ENCODE assay signal across 8 mouse cellular contexts in the genomic region with DNA sequence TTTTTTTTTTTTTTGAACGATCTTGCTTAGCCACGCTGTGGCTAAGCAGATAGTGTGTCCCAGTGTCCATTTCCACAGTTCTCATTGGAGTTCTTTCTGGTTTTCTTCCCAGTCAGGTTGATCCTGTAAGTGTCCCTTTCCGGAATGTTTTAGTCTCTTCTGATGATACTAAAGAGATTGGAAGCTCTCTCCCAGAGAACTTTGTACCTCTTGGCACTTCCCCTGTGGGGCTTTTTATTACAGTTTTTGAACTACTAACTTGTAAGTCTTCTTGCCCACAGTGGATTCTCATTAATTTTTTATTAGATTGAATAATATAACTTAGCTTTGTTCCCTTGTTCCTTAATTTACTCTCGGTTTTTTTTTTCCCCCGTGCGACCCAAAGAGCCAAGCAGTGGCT. TPM values are rescaled to one million over a fixed set of nuclear protein-coding genes. Genes with fewer than 3 reads are reported as not detected.
DNase-seq lines count a peak whose midpoint lies in the region; ATAC-seq lines count a peak whose summit lies in the region.

No protein-coding gene starts in this region.

- WGBS in kidney, embryonic 14.5 days, result 45% methylated on average over 6 of the region's 6 CpGs
- 61% methylated on average over 6 of the region's 6 CpGs for WGBS in embryonic facial prominence, embryonic 10.5 days
- WGBS in hindbrain, embryonic 16.5 days, result 43% methylated on average over 6 of the region's 6 CpGs
- 47% methylated on average over 6 of the region's 6 CpGs for WGBS in midbrain, embryonic 16.5 days

- H3K36me3 ChIP-seq in kidney, embryonic 14.5 days (ENCODE audit: control insufficient read depth, insufficient read depth, low read length), result no peaks in the 10 kb centered on the region
- H3K36me3 ChIP-seq in embryonic facial prominence, embryonic 10.5 days (replicated peaks), result no peaks in the 10 kb centered on the region; the same call in 1 of the 2 replicates
- H3K36me3 ChIP-seq in hindbrain, embryonic 16.5 days (ENCODE audit: control insufficient read depth, insufficient read depth, low read length), result no peaks in the 10 kb centered on the region
- H3K36me3 ChIP-seq in midbrain, embryonic 16.5 days (ENCODE audit: control insufficient read depth, insufficient read depth, low read length), result no peaks in the 10 kb centered on the region

- no peak for DNase-seq in kidney, postnatal 10 days
- no peak for DNase-seq in embryonic facial prominence, embryonic 10.5 days (ENCODE audit: low spot score)
- DNase-seq in layer of hippocampus, postnatal 36 days, result no peak
- DNase-seq in ovary, postnatal 10 days (ENCODE audit: low spot score), result no peak
- DNase-seq in ovary, postnatal 36 days (ENCODE audit: low spot score), result no peak

- H3K4me1 ChIP-seq in kidney, embryonic 14.5 days (ENCODE audit: control insufficient read depth, insufficient read depth, low read length), result peaks cover 13% of the 10 kb centered on the region
- peaks cover 15% of the 10 kb centered on the region for H3K4me1 ChIP-seq in embryonic facial prominence, embryonic 10.5 days
- peaks cover 18% of the 10 kb centered on the region for H3K4me1 ChIP-seq in hindbrain, embryonic 16.5 days (ENCODE audit: control insufficient read depth, insufficient read depth, low read depth, low read length)
- H3K4me1 ChIP-seq in midbrain, embryonic 16.5 days (ENCODE audit: control insufficient read depth, insufficient read depth, low read length), result peaks cover 23% of the 10 kb centered on the region

- peak overlapping the region; percentile 62 for H3K4me2 ChIP-seq in kidney, embryonic 14.5 days (replicated peaks; ENCODE audit: low read depth, low read length)
- H3K4me2 ChIP-seq in hindbrain, embryonic 16.5 days (ENCODE audit: low read length), result peak overlapping the region; percentile 81
- peak overlapping the region; percentile 71 for H3K4me2 ChIP-seq in midbrain, embryonic 16.5 days (ENCODE audit: low read length)

- no peak overlapping the region for H3K27ac ChIP-seq in kidney, embryonic 14.5 days (ENCODE audit: low read depth, low read length)
- no peak overlapping the region for H3K27ac ChIP-seq in embryonic facial prominence, embryonic 10.5 days (replicated peaks)
- no peak overlapping the region for H3K27ac ChIP-seq in hindbrain, embryonic 16.5 days (ENCODE audit: low read depth, low read length)
- no peak overlapping the region for H3K27ac ChIP-seq in midbrain, embryonic 16.5 days (ENCODE audit: low read length)

- no peaks in the 10 kb centered on the region for H3K27me3 ChIP-seq in kidney, embryonic 14.5 days (ENCODE audit: control insufficient read depth, insufficient read depth, low read length)
- H3K27me3 ChIP-seq in embryonic facial prominence, embryonic 10.5 days (replicated peaks; ENCODE audit: low read depth, poor library complexity, severe bottlenecking), result no peaks in the 10 kb centered on the region
- H3K27me3 ChIP-seq in hindbrain, embryonic 16.5 days (replicated peaks; ENCODE audit: control insufficient read depth, insufficient read depth, low read length), result no peaks in the 10 kb centered on the region
- no peaks in the 10 kb centered on the region for H3K27me3 ChIP-seq in midbrain, embryonic 16.5 days (ENCODE audit: control insufficient read depth, insufficient read depth, low read depth, low read length)

- ATAC-seq in kidney, embryonic 14.5 days (ENCODE audit: low FRiP score, low TSS enrichment), result no peak
- no peak for ATAC-seq in hindbrain, embryonic 16.5 days
- no peak for ATAC-seq in midbrain, embryonic 16.5 days

- H3K9me3 ChIP-seq in kidney, embryonic 14.5 days (ENCODE audit: control insufficient read depth, low read length), result no peaks in the 10 kb centered on the region
- no peaks in the 10 kb centered on the region for H3K9me3 ChIP-seq in embryonic facial prominence, embryonic 10.5 days
- H3K9me3 ChIP-seq in hindbrain, embryonic 16.5 days (ENCODE audit: control insufficient read depth, low read length), result no peaks in the 10 kb centered on the region
- no peaks in the 10 kb centered on the region for H3K9me3 ChIP-seq in midbrain, embryonic 16.5 days (replicated peaks; ENCODE audit: control insufficient read depth, low read length, poor library complexity, severe bottlenecking)

- H3K4me3 ChIP-seq in kidney, embryonic 14.5 days (ENCODE audit: low read length), result peak overlapping the region; percentile 54
- H3K4me3 ChIP-seq in embryonic facial prominence, embryonic 10.5 days, result peak overlapping the region; percentile 83
- peak overlapping the region; percentile 73 for H3K4me3 ChIP-seq in hindbrain, embryonic 16.5 days (ENCODE audit: low read length)
- H3K4me3 ChIP-seq in midbrain, embryonic 16.5 days (ENCODE audit: low read depth, low read length), result peak overlapping the region; percentile 89

- H3K9ac ChIP-seq in kidney, embryonic 14.5 days (ENCODE audit: low read depth, low read length), result peak overlapping the region; percentile 61; the same call in 1 of the 2 replicates
- H3K9ac ChIP-seq in hindbrain, embryonic 16.5 days (ENCODE audit: low read depth, low read length), result peak overlapping the region; percentile 66
- peak overlapping the region; percentile 64; the same call in 1 of the 2 replicates for H3K9ac ChIP-seq in midbrain, embryonic 16.5 days (ENCODE audit: low read depth, low read length)

RNA-seq across cellular contexts. Expression of a gene that starts 1.0 kb away (rescaled TPM):
- 23.9 and 42.1 TPM in 2 replicates for polyA plus RNA-seq in kidney, embryonic 14.5 days (2014; fragmentation: Nextera tagmentation; extraction: Ambion mirVana)
- polyA plus RNA-seq in embryonic facial prominence, embryonic 10.5 days (2016; fragmentation: Nextera tagmentation; extraction: Ambion mirVana), result 45.5 and 48.0 TPM in 2 replicates
- 50.0 and 51.1 TPM in 2 replicates for polyA plus RNA-seq in hindbrain, embryonic 16.5 days (2015; fragmentation: Nextera tagmentation; extraction: Ambion mirVana)
- polyA plus RNA-seq in midbrain, embryonic 16.5 days (2015; fragmentation: Nextera tagmentation; extraction: Ambion mirVana), result 36.8 and 37.7 TPM in 2 replicates
- total RNA-seq in layer of hippocampus, postnatal 36 days (2021), result 10 to 100 TPM; 13.0 to 14.4 TPM

RNA-seq across cellular contexts. Expression of a gene that starts 1.2 kb away (rescaled TPM):
- polyA plus RNA-seq in kidney, embryonic 14.5 days (2014; fragmentation: Nextera tagmentation; extraction: Ambion mirVana), result 17.8 and 25.2 TPM in 2 replicates
- polyA plus RNA-seq in embryonic facial prominence, embryonic 10.5 days (2016; fragmentation: Nextera tagmentation; extraction: Ambion mirVana), result 18.0 and 18.1 TPM in 2 replicates
- 22.9 and 24.6 TPM in 2 replicates for polyA plus RNA-seq in hindbrain, embryonic 16.5 days (2015; fragmentation: Nextera tagmentation; extraction: Ambion mirVana)
- polyA plus RNA-seq in midbrain, embryonic 16.5 days (2015; fragmentation: Nextera tagmentation; extraction: Ambion mirVana), result 21.4 and 21.9 TPM in 2 replicates
- 10 to 100 TPM; 36.9 to 41.0 TPM for total RNA-seq in layer of hippocampus, postnatal 36 days (2021)

RNA-seq across cellular contexts. Expression of a gene that starts 46.9 kb away (rescaled TPM):
- 183 and 253 TPM in 2 replicates for polyA plus RNA-seq in kidney, embryonic 14.5 days (2014; fragmentation: Nextera tagmentation; extraction: Ambion mirVana)
- polyA plus RNA-seq in embryonic facial prominence, embryonic 10.5 days (2016; fragmentation: Nextera tagmentation; extraction: Ambion mirVana), result 207 and 215 TPM in 2 replicates
- 71.0 and 72.2 TPM in 2 replicates for polyA plus RNA-seq in hindbrain, embryonic 16.5 days (2015; fragmentation: Nextera tagmentation; extraction: Ambion mirVana)
- 75.1 and 76.4 TPM in 2 replicates for polyA plus RNA-seq in midbrain, embryonic 16.5 days (2015; fragmentation: Nextera tagmentation; extraction: Ambion mirVana)
- 10 to 100 TPM; 47.5 to 51.8 TPM for total RNA-seq in layer of hippocampus, postnatal 36 days (2021)

RNA-seq across cellular contexts. Expression of a gene that starts 47.0 kb away (rescaled TPM):
- polyA plus RNA-seq in kidney, embryonic 14.5 days (2014; fragmentation: Nextera tagmentation; extraction: Ambion mirVana), result 20.2 and 32.8 TPM in 2 replicates
- 37.1 and 37.2 TPM in 2 replicates for polyA plus RNA-seq in embryonic facial prominence, embryonic 10.5 days (2016; fragmentation: Nextera tagmentation; extraction: Ambion mirVana)
- 12.4 and 15.8 TPM in 2 replicates for polyA plus RNA-seq in hindbrain, embryonic 16.5 days (2015; fragmentation: Nextera tagmentation; extraction: Ambion mirVana)
- polyA plus RNA-seq in midbrain, embryonic 16.5 days (2015; fragmentation: Nextera tagmentation; extraction: Ambion mirVana), result 14.5 and 16.3 TPM in 2 replicates
- total RNA-seq in layer of hippocampus, postnatal 36 days (2021), result 10 to 100 TPM; 13.1 to 15.0 TPM
